Mouse (Mus musculus) erythroblast, adult 5-6 weeks (primary cell): ENCODE results near the gene Rpl31. TPM values are rescaled to one million over a fixed set of nuclear protein-coding genes. Genes with fewer than 3 reads are reported as not detected.

Experiments used
- ATAC-seq: replicated peaks from 2 replicates; pipeline ENCODE4 v1.8.0; 2016; ENCODE audit warnings: moderate number of reproducible peaks, mild to moderate bottlenecking, moderate TSS enrichment, inconsistent platforms; ENCODE audit not compliant: poor library complexity, low FRiP score, severe bottlenecking
- total RNA-seq, 2 experiments: library from RNA; stranded (forward) in 1 of 2; stranded (reverse) in 1 of 2; fragments of 150-400 nt in 1 of 2; fragments of 200-764, 138-1000 nt in 1 of 2; gene quantifications; 2 replicates each; pipeline versions ENCODE4 v1.2.3 to v1.2.4; 2015 to 2017; ENCODE audit warnings: low replicate concordance in 2 of 2

The Rpl31 gene
- total RNA-seq (2015; ENCODE audit: low replicate concordance) (473 and 504 TPM in 2 replicates), total RNA-seq (2017; ENCODE audit: low replicate concordance) (101 and 131 TPM in 2 replicates)

DNA sequence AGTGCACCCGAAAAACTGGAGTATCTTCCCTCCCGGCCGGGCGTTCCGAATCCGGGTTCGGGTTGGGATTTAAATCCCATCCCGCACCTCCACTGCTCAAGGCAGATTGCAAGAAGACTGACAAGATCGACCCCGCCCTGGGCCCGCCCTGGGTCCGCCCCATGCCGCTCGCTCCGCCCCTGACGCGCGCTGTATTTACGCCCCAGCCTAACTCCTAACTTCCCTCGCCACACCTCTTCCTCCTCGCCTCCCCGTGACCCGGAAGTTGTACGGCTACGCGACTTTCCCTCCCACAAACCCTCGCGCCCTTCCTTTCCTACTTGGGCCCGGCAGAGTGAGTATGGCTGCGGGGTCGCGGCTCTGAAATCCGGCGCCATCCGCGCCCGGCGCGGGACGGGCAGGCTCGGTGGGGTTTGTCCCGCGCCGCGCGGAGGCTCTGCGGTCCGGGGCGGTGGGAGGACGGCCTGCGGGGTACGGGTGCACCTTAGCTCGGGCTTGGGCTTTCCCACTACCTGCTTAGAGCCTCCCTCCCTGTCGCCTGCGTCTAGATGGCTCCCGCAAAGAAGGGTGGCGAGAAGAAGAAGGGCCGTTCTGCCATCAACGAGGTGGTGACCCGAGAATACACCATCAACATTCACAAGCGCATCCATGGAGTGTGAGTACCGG is at the start of gene Rpl31:
TSS of gene Rpl31 (plus strand) at position 242 of the 666 bp plus-strand sequence.
- ATAC-seq, result peak; percentile 99

DNA sequence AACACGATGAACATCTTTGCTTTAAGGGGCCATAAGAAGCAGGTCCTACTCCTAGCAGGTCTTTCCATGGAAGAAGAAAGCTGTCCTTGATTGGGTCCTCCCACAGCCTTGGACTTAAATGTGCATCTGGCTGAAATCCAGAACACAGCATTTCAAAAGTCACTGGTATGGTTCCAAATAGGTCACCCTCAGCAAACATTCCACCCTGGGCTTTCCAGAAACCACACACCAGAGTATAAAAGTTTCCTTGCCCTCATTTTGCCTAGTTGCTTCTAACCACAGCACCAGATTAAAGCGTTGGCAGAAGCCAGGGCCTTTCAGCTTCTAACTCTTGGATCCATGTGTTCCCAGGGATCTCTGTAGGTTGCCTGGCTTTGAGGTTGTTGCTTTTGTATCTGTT is 49.7 kb upstream of the Rpl31 start:
- no peak for ATAC-seq

DNA sequence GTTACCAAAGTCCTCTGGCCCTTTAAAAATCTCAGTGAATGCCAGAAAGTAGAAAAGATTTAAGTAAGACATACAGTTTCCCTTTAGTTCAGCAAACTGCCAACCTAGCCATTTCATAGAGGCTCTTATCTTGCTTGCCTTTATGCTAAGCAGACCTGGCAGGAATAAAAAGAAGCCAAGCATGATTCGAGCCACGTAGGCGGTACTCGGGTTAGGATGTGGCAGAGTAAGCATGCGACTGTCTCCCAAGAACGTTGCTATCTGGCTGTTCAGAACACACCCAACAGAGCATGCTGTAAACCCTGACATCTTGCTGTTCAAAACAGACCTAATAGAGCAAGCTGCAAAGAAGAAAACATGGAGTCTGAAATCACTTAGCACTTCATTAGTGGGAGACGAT is 48.8 kb upstream of the Rpl31 start:
- no peak for ATAC-seq

DNA sequence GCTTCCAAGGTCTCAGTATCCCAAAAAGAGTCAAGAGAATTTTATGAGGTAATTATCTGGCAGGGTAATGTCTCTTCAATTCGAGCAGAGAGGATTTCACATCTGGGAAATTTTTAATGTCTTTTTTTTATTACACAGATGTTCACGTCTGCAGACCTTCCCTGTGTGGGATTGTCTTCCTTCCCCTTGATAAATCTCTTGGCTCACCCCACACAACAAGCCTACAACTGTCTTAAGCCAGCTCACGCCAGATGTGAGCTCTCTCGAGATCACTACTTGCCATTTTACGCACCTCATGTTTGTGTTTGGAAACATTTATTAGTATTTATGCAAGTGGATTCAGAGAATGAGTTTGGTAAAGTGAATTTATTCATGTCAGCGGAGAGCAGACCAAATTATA is 45.7 kb upstream of the Rpl31 start:
- ATAC-seq, result no peak

DNA sequence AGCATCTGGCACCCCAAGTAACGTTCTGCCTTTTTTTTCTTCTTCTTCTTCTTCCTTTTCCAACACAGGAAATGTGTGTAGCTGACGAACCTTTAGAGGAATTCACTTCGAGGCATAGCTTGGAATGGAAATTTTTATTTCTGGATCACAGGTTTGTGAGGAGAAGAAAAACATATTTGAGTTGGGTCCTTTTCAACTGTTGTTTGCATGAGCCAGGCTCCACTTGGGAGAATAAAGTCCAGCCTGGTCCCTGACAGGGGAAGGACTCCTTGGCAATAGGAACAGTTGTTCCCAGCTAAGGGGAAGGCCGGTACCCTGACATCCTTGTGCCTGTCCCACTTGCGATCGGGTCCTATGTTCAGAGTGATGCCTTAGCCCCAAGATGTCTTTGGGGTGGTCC is 42.4 kb upstream of the Rpl31 start:
- ATAC-seq, result no peak

DNA sequence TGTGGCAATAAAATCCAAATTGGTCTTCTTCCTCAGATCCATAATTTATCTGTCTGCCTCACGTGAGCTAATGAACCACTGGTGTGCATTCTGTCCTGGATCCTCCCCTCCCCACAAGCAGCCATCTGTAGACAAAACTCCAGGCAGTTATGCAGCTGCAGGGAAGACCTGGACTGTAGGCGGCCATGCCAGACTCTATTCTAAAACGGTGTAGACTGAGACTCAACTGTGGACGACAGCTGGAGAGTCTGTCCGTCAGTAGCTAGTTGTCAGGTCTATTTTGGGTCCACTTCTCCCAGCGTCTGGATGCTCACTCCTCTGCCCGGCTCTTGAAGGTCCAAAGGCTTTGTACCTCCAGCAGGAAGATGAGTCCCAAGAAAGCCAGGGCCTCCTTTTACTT is 40.1 kb upstream of the Rpl31 start:
- ATAC-seq, result no peak

DNA sequence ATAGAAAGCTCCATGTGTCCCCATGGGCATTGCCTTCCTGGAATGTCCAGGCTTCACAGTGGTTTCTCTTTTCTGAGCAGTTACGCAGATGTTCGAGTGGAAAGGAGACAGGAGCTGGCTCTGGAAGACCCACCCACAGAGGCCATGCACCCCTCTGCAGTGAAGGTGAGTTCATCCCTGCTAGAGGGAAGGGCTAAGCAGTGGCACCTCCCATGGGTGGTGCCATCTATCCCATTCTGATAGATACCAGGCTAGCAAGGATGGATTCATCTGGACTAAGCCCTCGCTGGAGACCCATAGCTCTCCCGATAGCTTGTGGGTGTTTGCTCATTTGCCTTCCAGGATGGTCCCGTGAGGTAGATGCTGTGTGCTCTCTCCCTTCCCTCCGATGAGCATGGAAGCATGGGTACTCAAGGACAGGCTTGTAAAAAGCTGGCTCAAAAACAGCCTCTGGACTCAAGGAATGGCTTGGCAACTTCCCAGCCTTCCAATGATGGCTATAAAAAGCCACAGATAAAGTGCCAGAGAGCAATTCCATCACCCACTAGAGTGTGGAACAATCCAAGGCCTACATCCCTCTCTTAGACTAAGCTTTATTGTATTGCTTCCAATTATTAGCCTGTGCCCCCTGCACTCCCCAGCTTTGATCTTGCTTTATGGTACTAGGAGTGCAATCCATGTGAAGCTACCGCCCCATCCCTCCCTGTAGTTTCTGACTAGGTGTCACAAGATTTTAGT is 36.6 kb upstream of the Rpl31 start:
- ATAC-seq, result no peak

DNA sequence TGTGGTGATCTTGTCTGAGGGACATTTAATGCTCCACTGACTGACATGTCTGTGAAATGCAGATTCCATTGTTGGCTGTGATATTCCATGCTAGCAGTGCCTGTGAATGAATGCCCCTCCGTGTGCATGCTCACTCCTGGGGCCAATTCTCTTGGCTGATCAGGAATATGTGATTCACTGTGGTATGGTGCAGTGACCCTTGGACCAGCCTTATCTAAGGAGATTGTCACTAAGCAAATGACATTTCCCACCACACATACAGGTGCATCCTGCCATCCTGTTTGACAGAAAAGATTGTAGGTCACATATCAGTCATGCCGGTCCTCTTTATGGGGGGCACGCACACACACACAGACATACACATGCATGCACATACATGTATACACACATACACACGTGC is 35.2 kb upstream of the Rpl31 start:
- no peak for ATAC-seq

DNA sequence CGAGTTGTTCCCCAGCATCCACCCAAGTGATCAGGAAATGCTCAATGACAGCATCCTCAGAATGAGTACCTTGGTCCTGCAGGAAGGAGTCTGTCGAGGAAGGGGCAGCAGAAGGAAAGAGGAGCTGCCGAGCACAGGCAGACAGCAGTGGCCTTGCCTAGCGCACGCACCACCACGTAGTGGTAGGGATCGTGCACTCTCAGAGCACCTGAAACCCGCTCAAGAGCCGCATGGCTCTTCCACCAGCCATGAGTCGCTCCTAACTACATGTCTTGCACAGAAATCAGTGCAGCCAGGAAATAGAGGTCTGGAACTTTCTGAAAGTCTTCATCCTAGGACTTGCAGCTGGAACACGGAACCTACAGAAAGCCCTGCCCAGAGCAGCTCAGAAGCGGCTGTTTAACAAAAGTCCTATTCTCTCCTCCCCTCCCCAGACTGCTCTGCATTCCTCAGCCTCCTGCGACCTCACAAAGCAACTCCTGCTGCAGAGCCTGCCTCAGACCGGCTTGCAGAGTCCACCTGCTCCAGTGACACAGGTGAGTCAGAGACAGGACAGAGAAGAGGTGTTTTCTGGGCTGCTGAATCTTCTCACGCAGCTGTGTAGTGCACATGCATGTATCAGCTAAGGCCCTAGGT is 32.0 kb upstream of the Rpl31 start:
- ATAC-seq, result no peak

DNA sequence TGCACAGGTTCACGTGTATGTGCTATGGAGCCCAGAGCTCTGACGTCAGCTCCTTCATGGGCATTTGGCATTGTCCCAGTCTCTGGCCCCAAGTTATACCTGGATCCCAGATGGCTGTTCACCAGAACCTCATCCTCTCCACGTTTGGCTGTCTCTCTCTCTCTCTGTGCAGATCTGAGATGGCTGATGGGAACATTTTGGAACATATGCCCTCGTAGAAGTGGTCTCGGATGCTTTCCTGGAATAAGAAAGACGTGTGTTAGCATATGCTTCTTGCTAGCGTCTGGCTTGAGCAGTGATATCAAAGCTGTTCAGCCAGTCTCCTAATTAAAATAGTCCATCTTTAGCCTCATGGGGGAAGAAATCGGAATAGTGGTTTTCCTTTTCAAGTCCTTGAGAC is 30.9 kb upstream of the Rpl31 start:
- no peak for ATAC-seq

DNA sequence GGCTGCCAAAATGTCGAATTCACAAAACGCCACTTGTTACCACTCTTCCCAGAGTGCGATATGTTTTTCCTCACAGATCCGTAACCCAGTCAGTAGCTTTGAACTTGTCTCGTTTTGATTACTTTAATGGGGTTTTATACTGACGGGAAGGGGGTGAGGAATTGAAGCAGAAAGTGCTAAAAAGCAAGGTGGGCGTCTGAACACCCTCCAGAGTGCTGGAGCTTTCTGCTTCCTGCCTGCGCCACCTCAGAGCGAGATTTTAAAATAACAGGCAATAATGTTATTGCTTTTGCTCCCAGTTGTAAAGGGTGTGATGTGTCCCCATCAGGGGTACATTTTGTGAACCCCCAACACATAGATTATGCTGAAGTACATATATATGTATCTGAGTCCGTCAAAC is 28.8 kb upstream of the Rpl31 start:
- no peak for ATAC-seq

DNA sequence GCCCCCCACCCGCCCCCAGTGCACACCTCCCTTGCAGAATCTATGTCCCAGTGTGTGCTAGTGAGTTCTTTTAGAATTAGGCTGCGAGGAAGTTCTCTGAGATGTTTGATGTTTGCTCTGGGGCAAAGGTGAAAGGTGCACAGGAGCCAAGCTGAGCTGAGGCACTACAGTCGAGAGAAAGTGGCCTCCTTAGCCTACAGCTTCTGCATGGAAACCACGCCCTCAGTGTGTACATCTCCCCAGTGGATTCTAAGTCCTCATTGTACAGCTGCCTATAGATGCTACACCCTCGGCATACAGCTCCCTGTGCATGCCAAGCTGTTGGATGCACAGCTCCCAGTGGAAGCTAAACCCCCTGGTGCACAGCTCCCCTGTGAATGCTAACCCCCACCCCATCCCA is 28.2 kb upstream of the Rpl31 start:
- no peak for ATAC-seq

DNA sequence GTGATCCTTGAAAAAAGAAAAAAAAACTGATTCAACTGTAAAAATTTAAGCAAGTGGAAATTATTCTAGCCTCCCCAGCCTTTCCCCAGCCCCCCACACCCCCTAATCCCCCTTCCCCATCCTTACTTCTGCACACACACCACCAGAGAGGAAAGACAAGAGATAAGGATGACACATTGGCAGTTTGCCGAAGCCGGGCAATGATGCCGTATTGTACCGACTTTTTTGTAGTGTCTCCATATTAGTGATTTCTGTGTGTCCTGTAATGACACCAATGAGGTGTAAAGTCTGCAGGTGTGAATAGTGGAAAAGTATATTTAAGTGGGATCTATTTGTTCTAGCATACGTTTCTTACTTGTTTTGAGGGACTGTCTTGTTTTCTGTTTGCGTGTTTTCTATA is 27.5 kb upstream of the Rpl31 start:
- ATAC-seq, result no peak

DNA sequence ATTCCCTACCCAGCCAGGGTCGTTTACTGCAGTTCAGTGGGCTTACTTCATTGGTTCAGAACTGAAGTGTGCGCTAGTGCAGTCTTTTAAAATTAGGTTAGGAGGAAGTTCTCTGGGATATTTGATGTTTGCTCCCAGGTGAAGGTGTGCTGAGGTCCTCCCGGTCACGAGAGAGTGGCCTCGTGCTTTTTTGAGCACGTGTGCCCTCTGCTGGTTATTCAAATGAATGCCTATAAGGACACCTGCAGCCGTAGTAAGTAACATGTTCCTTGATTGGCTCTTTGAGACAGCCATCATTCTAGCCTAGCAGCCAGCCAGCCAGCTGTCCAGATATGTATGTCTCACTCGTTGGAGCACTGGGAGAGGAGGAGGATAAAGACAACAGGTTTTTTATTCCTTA is 27.0 kb upstream of the Rpl31 start:
- peak; percentile 49; the same call in 1 of the 2 replicates for ATAC-seq

DNA sequence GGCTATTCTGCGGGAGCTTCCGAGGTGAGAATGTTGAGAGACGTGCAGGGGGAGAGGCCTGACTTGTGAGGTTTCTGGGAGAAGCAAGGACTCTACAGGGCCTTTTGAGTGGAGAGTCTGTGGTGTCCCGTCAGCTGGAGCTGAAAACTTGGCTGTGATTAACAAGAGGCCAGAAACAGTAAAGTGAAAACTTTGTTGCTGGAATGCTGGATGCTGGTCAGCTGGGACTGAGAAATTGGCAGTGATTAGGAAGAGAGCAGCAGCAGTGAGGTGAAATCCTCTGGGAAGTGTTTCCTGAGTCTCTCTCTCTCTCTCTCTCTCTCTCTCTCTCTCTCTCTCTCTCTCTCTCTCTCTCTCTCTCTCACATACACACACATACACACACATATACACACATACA is 25.8 kb upstream of the Rpl31 start:
- no peak for ATAC-seq

DNA sequence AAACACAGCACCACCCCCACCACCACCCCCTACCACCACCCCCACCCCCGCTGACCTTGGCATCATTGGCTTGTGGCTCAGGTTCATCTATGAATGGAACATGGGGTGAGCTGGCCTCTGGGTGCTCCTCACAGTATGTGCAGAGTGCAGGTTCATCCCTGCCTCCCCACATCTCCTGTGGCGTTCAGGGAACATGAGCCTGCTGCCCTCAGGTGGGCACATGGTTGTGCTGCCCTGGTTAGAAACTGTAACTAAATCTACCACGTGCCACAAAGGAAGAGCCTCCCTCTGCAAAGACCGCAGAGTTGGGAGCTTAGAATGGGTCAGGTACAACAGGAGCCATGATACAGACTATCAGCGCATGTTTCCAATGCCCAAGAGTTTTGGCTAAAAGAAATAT is 24.4 kb upstream of the Rpl31 start:
- no peak for ATAC-seq

DNA sequence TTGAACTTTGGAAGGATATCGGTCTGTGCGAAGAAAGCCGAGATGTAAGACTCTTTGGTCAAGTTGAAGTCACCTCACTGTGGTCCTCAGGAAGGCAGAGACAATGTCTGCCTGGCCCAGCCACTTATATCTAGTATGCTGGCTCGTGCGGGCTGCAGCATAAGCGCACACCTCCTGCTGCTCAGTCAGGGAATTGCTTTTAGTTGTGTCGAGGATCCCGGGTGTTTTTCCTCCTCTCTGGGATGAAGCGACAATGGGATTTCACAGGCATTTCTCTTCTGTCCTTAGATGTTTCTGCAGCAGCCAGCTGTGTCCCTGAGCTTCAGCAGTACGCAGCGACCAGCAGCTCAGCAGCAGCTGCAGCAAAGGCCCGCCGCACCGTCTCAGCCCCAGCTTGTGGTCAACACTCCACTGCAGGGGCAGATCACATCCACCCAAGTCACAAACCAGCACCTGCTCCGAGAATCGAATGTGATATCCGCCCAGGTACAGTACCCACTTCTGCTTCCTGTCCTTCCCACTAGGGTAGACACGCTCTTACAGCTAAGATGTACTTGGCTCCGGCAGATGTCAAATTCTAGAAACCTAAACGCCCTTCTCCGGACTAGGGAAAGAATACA is 22.6 kb upstream of the Rpl31 start:
- ATAC-seq, result no peak

DNA sequence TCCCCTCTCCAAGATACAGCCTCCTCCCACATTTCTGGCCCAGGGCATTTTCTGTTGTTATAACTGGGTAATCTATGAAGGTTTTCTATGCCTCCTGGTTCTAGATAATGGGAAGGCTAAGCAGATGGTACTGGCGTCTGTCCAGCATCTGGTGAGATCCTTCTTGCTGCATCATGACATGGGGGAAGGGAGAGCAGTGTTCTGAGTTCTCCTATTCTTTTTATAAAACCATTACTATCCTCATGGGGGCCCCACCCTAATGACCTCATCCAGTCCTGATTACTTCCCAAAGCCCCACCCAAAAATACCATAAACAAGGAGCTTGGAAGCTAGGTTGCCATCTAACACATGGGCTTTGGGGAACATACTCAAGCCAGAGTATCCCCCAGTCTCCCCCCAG is 18.6 kb upstream of the Rpl31 start:
- no peak for ATAC-seq

DNA sequence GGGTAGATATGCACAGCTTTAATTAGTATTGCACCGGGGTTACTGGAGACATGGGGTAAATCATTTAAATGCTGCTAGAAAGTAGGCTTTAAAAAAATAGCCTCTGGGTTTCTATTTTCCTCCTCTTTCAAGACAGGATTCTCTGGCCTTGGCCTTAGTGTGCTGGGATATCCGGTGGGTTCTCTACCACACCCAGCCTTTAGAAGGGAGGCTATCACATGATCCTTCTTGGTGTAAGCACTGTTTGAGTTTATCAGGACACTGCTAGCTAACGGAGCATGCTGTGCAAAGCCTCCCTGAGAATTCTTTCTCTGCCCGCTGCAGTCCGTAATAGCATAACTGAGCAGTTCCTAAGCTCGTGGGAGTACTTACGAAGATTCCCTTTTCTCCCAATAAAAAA is 18.2 kb upstream of the Rpl31 start:
- ATAC-seq, result no peak

DNA sequence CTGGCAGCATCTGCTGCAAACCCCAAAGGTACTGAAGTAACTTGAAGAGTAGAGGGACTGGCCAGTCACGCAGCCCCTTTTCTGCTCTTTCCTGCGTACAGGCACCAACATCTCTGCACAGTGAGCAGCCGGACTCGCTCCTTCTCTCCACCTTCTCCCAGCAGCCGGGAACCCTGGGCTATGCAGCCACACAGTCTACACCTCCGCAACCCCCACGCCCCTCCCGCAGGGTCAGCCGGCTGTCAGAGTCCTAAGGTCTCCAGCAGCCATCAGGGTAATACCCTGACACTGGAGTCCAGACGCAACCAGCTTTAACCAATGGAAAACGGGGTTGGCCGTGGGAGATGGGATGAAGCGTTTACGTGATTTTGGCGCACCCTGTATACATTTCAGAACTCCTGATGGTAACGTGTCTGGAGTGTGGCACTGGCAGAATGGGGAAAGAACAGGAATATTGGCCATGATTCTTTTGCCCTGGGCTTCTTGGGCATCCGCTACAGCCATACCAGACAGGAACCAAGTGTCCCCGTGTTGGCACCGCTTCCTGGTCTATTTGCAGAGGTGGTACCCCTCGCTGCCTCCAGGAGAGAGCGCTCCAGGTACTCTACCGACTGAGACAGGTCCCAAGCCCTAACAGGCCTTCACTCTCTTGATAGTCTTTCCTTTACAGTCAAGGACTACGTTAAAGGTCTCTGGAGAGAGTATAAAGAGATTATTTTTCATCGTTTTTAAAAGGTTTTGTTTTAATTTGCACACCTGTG is 5.7 kb upstream of the Rpl31 start:
- 0 out of 2 replicates have a peak, but pooled peaks have one; percentile 55 for ATAC-seq
